Comparison of ENCODE assay signal across 8 mouse cellular contexts in genomic region chr9:8544041-8544794, GRCm38 (mm10). TPM values are rescaled to one million over a fixed set of nuclear protein-coding genes. Genes with fewer than 3 reads are reported as not detected.
DNase-seq lines count a peak whose midpoint lies in the region; ATAC-seq and TF ChIP-seq lines count a peak whose summit lies in the region.

TSS of gene Trpc6 (plus strand) at chr9:8544142.

- peak; percentile 38 for DNase-seq in ES-E14 (ENCODE audit: low read depth, low spot score)
- DNase-seq in adrenal gland, postnatal 25 days = peak; percentile 13
- peak; percentile 23 for DNase-seq in forebrain, postnatal 0 days
- DNase-seq in left cerebral cortex, postnatal 36 days (ENCODE audit: low spot score in 2 of 2) = peak; percentile 27 to 28
- DNase-seq in right cerebral cortex, postnatal 25 days = peak; percentile 24
- no peak for DNase-seq in spleen, postnatal 14 days (ENCODE audit: low spot score in 2 of 2)

- H3K4me2 ChIP-seq in forebrain, postnatal 0 days (ENCODE audit: low read depth) = peak within 1 kb of the TSS; percentile 97
- H3K4me2 ChIP-seq in intestine, embryonic 16.5 days (ENCODE audit: low read depth, low read length) = peak within 1 kb of the TSS; percentile 91

- no peak for TF ChIP-seq CTCF in forebrain, postnatal 0 days (IDR thresholded peaks at IDR 0.05; ENCODE audit: low read depth)

- peak within 1 kb of the TSS; percentile 58 to 59 for H3K4me3 ChIP-seq in ES-E14 (ENCODE audit: insufficient read depth in 1 of 2, low read depth in 1 of 2, low read length in 2 of 2, poor library complexity in 1 of 2, severe bottlenecking in 1 of 2)
- H3K4me3 ChIP-seq in forebrain, postnatal 0 days (ENCODE audit: low read depth, low read length) = peak within 1 kb of the TSS; percentile 48
- peak within 1 kb of the TSS; percentile 55 for H3K4me3 ChIP-seq in intestine, embryonic 16.5 days (ENCODE audit: low read length)

- H3K4me1 ChIP-seq in ES-E14 (ENCODE audit: control insufficient read depth in 2 of 2, insufficient read depth in 2 of 2, low read length in 2 of 2, poor library complexity in 1 of 2) = peaks cover 0 to 3% of the 10 kb centered on the region in 2 experiments; a peak in 1 of 4 replicates
- peaks cover 9% of the 10 kb centered on the region; the same call in 1 of the 2 replicates for H3K4me1 ChIP-seq in forebrain, postnatal 0 days (ENCODE audit: insufficient read depth)
- no peaks in the 10 kb centered on the region for H3K4me1 ChIP-seq in intestine, embryonic 16.5 days (ENCODE audit: control insufficient read depth, insufficient read depth, low read length)

- WGBS in forebrain, postnatal 0 days = under 1% methylated on average over 44 of the region's 44 CpGs
- WGBS in intestine, embryonic 16.5 days = under 1% methylated on average over 44 of the region's 44 CpGs

- H3K27ac ChIP-seq in ES-E14 (ENCODE audit: insufficient read depth, low read depth, low read length, poor library complexity, severe bottlenecking) = no peak within 1 kb of the TSS
- no peak within 1 kb of the TSS for H3K27ac ChIP-seq in forebrain, postnatal 0 days (ENCODE audit: low read depth, low read length)
- H3K27ac ChIP-seq in intestine, embryonic 16.5 days (ENCODE audit: low read length) = no peak within 1 kb of the TSS

- intact Hi-C loops in left cerebral cortex, postnatal 36 days (cut with DNase I) = no loop called here

- in situ Hi-C loops in ES-E14 (cut with MboI; ENCODE audit: low sequenced_read_pairs in 2 of 2, unreplicated experiment in 2 of 2) = no loop called here

- H3K36me3 ChIP-seq in ES-E14 (ENCODE audit: control insufficient read depth, insufficient read depth, low read length, poor library complexity, severe bottlenecking) = no peaks in the 10 kb centered on the region
- no peaks in the 10 kb centered on the region for H3K36me3 ChIP-seq in forebrain, postnatal 0 days (ENCODE audit: insufficient read depth)
- H3K36me3 ChIP-seq in intestine, embryonic 16.5 days (ENCODE audit: control insufficient read depth, insufficient read depth, low read length) = no peaks in the 10 kb centered on the region

- peak within 1 kb of the TSS; percentile 27 for H3K9ac ChIP-seq in ES-E14 (ENCODE audit: insufficient read depth, low read depth, low read length, poor library complexity, severe bottlenecking)
- peak within 1 kb of the TSS; percentile 52 for H3K9ac ChIP-seq in forebrain, postnatal 0 days
- peak within 1 kb of the TSS; percentile 67 for H3K9ac ChIP-seq in intestine, embryonic 16.5 days (ENCODE audit: low read depth, low read length)

- H3K27me3 ChIP-seq in forebrain, postnatal 0 days (ENCODE audit: insufficient read depth, low read length) = no peaks in the 10 kb centered on the region
- no peaks in the 10 kb centered on the region for H3K27me3 ChIP-seq in intestine, embryonic 16.5 days (replicated peaks; ENCODE audit: control insufficient read depth, insufficient read depth, low read length)

- H3K9me3 ChIP-seq in ES-E14 (ENCODE audit: control insufficient read depth, insufficient read depth, low read depth, low read length) = no peaks in the 10 kb centered on the region
- no peaks in the 10 kb centered on the region for H3K9me3 ChIP-seq in forebrain, postnatal 0 days (ENCODE audit: low read length)
- H3K9me3 ChIP-seq in intestine, embryonic 16.5 days (ENCODE audit: control insufficient read depth, low read length) = no peaks in the 10 kb centered on the region

- ATAC-seq in forebrain, postnatal 0 days = peak; percentile 91
- peak; percentile 96 for ATAC-seq in intestine, embryonic 16.5 days
- ATAC-seq in megakaryocyte-erythroid progenitor cell, adult 5-6 weeks (replicated peaks; ENCODE audit: low FRiP score, low TSS enrichment, poor library complexity, severe bottlenecking) = peak; percentile 84

TF ChIP-seq in ES-E14, 5 proteins besides CTCF, POLR2A, EP300 and RAD21:
- TF ChIP-seq CHD2 (IDR thresholded peaks at IDR 0.05; ENCODE audit: low read depth, low read length) (no peak), MAFK (IDR thresholded peaks at IDR 0.05; ENCODE audit: insufficient read depth, low read depth, low read length) (no peak), HCFC1 (IDR thresholded peaks at IDR 0.05; ENCODE audit: borderline replicate concordance, insufficient read depth, low read length) (no peak), ZC3H11A (IDR thresholded peaks at IDR 0.05; ENCODE audit: borderline replicate concordance, low read depth, low read length) (no peak)

RNA-seq across cellular contexts. Expression of gene Trpc6, which starts in this region (rescaled TPM):
- 0.37 and 0.54 TPM in 2 replicates for total RNA-seq in ES-E14 (2012; rRNA removed)
- 1.7 and 2.9 TPM in 2 replicates for total RNA-seq in adrenal gland, postnatal 25 days (2021)
- 2.5 and 3.9 TPM in 2 replicates for total RNA-seq in forebrain, postnatal 0 days (2014; rRNA removed)
- 0.69 and 0.90 TPM in 2 replicates for polyA plus RNA-seq in forebrain, postnatal 0 days (2015; fragmentation: Nextera tagmentation; extraction: Ambion mirVana)
- 2.6 and 2.9 TPM in 2 replicates for polyA plus RNA-seq in intestine, embryonic 16.5 days (2015; fragmentation: Nextera tagmentation; extraction: Ambion mirVana)
- 10 to 100 TPM; 14.7 to 18.3 TPM for total RNA-seq in left cerebral cortex, postnatal 36 days (2021)
- total RNA-seq in megakaryocyte-erythroid progenitor cell, adult 5-6 weeks (2014; fragmentation: Nextera tagmentation) = 0.83 and 1.8 TPM in 2 replicates
- 3.0 and 4.1 TPM in 2 replicates for total RNA-seq in megakaryocyte-erythroid progenitor cell, adult 5-6 weeks (2017)

Comparison
In these comparisons a context has a peak if more than half of its experiments do, and no peak if none do; other contexts are left out.
1. Peak in DNase-seq, H3K4me3 ChIP-seq and H3K9ac ChIP-seq in ES-E14; RNA of the gene not detected or under 1 TPM.
2. DNase-seq: peak in adrenal gland, postnatal 25 days (single experiment), forebrain, postnatal 0 days (single experiment), left cerebral cortex, postnatal 36 days (2 of 2) and right cerebral cortex, postnatal 25 days (single experiment); none in spleen, postnatal 14 days (0 of 2).
3. Peak in every context shown above with its lines, with median percentiles within 50 percentile points of each other: H3K4me3 ChIP-seq, H3K9ac ChIP-seq and ATAC-seq.